In genomic region chr16:21607021-21607650, GRCm38 (mm10) we compare ENCODE assay signal across 14 mouse cellular contexts.
A peak's percentile ranks its signal among the peaks of the same experiment; 100 is the strongest.
DNase-seq lines count a peak whose midpoint lies in the region; ATAC-seq and TF ChIP-seq lines count a peak whose summit lies in the region.
"Had no signal": no experiment of that assay in that cellular context is flagged by ENCODE, and none has a peak within 500 bp of the region (broad histone marks: within the 10 kb centered on the region; RNA-seq: fewer than 3 reads in every experiment).

No protein-coding gene starts in this region.

- H3K9ac ChIP-seq in heart, embryonic 13.5 days: no peak overlapping the region
- H3K9ac ChIP-seq in heart, adult 2 months (ENCODE audit: low read depth, low read length): no peak overlapping the region
- H3K9ac ChIP-seq in lung, embryonic 15.5 days: no peak overlapping the region
- H3K9ac ChIP-seq: forebrain, embryonic 13.5 days; limb, embryonic 15.5 days had no signal

- peaks cover 40% of the 10 kb centered on the region for H3K4me1 ChIP-seq in heart, embryonic 13.5 days
- H3K4me1 ChIP-seq in heart, adult 2 months (ENCODE audit: control insufficient read depth, insufficient read depth, low read length): peaks cover 1% of the 10 kb centered on the region; the same call in 1 of the 2 replicates
- H3K4me1 ChIP-seq in lung, embryonic 15.5 days: peaks cover 33% of the 10 kb centered on the region

- H3K4me2 ChIP-seq in heart, embryonic 13.5 days: no peak overlapping the region
- H3K4me2 ChIP-seq in lung, embryonic 15.5 days: no peak overlapping the region
- H3K4me2 ChIP-seq: forebrain, embryonic 13.5 days; limb, embryonic 15.5 days had no signal

- no peak for TF ChIP-seq EP300 in heart, adult 2 months (IDR thresholded peaks at IDR 0.05; ENCODE audit: insufficient read depth, low read depth, low read length)

- DNase-seq in heart, adult 2 months: no peak
- no peak for DNase-seq in lung, adult 18-20 months
- peak; percentile 59 for DNase-seq in kidney, postnatal 14 days
- no peak for DNase-seq in urinary bladder, postnatal 36 days (ENCODE audit: low spot score in 2 of 2)
- DNase-seq: adrenal gland, postnatal 25 days; gastrocnemius, postnatal 10 days; layer of hippocampus, adult 9-11 months had no signal

- TF ChIP-seq POLR2A in heart, adult 2 months (IDR thresholded peaks at IDR 0.05; ENCODE audit: insufficient read depth, low read depth, low read length): no peak

- H3K27ac ChIP-seq in heart, embryonic 13.5 days (replicated peaks): peak overlapping the region; percentile 89
- H3K27ac ChIP-seq in heart, adult 2 months: no peak overlapping the region
- peak overlapping the region; percentile 23; the same call in 1 of the 2 replicates for H3K27ac ChIP-seq in lung, embryonic 15.5 days
- H3K27ac ChIP-seq: forebrain, embryonic 13.5 days; limb, embryonic 15.5 days; macrophage had no signal

- no peaks in the 10 kb centered on the region for H3K79me2 ChIP-seq in heart, adult 2 months (replicated peaks; ENCODE audit: control insufficient read depth, insufficient read depth, low read length)

- TF ChIP-seq CTCF in heart, adult 2 months (IDR thresholded peaks at IDR 0.05): no peak

- H3K36me3 ChIP-seq in heart, embryonic 13.5 days: no peaks in the 10 kb centered on the region
- 0 out of 2 replicates have a peak, but pooled peaks cover 2% of the 10 kb centered on the region for H3K36me3 ChIP-seq in heart, adult 2 months (ENCODE audit: control insufficient read depth, insufficient read depth, low read length)
- H3K36me3 ChIP-seq in lung, embryonic 15.5 days: no peaks in the 10 kb centered on the region
- H3K36me3 ChIP-seq: limb, embryonic 15.5 days had no signal

- H3K9me3 ChIP-seq in heart, embryonic 13.5 days: no peaks in the 10 kb centered on the region
- H3K9me3 ChIP-seq in lung, embryonic 15.5 days: no peaks in the 10 kb centered on the region
- H3K9me3 ChIP-seq: forebrain, embryonic 13.5 days; limb, embryonic 15.5 days had no signal

- WGBS in heart, embryonic 13.5 days: 73% methylated on average over 8 of the region's 8 CpGs
- WGBS in heart, adult 2 months: 61% methylated on average over 8 of the region's 8 CpGs
- 59% methylated on average over 8 of the region's 8 CpGs for WGBS in lung, embryonic 15.5 days

- H3K4me3 ChIP-seq in heart, embryonic 13.5 days: no peak overlapping the region
- no peak overlapping the region for H3K4me3 ChIP-seq in heart, adult 2 months
- no peak overlapping the region for H3K4me3 ChIP-seq in lung, embryonic 15.5 days
- H3K4me3 ChIP-seq: forebrain, embryonic 13.5 days; limb, embryonic 15.5 days had no signal

- H3K27me3 ChIP-seq in heart, embryonic 13.5 days (replicated peaks): no peaks in the 10 kb centered on the region
- no peaks in the 10 kb centered on the region for H3K27me3 ChIP-seq in heart, adult 2 months (ENCODE audit: control insufficient read depth, insufficient read depth, low read length)
- H3K27me3 ChIP-seq in lung, embryonic 15.5 days: no peaks in the 10 kb centered on the region
- H3K27me3 ChIP-seq: forebrain, embryonic 13.5 days; limb, embryonic 15.5 days had no signal

- intact Hi-C loops in heart, adult 2 months (cut with DNase I): no loop called here

- ATAC-seq in heart, embryonic 13.5 days (ENCODE audit: extremely low read depth, insufficient number of reproducible peaks, low FRiP score, low TSS enrichment): no peak
- ATAC-seq in lung, embryonic 15.5 days (ENCODE audit: borderline replicate concordance, extremely low read depth, low FRiP score, low TSS enrichment): 0 out of 2 replicates have a peak, but pooled peaks have one; percentile 4
- peak; percentile 85 to 87 for ATAC-seq in hematopoietic stem cell, adult 5-6 weeks (replicated peaks in 1 of 2; ENCODE audit: insufficient read depth in 1 of 2, low FRiP score in 2 of 2, low TSS enrichment in 1 of 2, low read depth in 1 of 2, poor library complexity in 2 of 2, severe bottlenecking in 2 of 2)
- ATAC-seq: forebrain, embryonic 13.5 days; hindbrain, embryonic 16.5 days had no signal
